Mouse (Mus musculus): ENCODE data around the gene Ltbp2.

GRCm38 (mm10) chr12:84792629-84793028 is 83.7 kb downstream of the Ltbp2 start:
- TF ChIP-seq USF1 (IDR thresholded peaks at IDR 0.05; ENCODE audit: low read depth) (no peak), POLR2A (IDR thresholded peaks at IDR 0.05; ENCODE audit: insufficient read length, low read depth) (no peak), MYOG (IDR thresholded peaks at IDR 0.05; ENCODE audit: control insufficient read depth in 1 of 3, insufficient read depth in 1 of 3, insufficient read length in 2 of 3, low read depth in 2 of 3) (no peak)
